Mouse (Mus musculus): ENCODE measurements at regions not wholly inside any gene's neighbourhood (a gene's known extent, or its start where the extent isn't known, plus 50 kb on each side); places are given as distances from the start of the nearest gene placed in this dataset.

GRCm38 (mm10) chr12:26535261-26535890 lies 66.4 kb downstream of the Cmpk2 start:
- no peak for TF ChIP-seq POLR2A (IDR thresholded peaks at IDR 0.05; ENCODE audit: borderline replicate concordance, extremely low read depth, low read depth, low read length)
- no peak for TF ChIP-seq CTCF (IDR thresholded peaks at IDR 0.05; ENCODE audit: insufficient read depth, low read length)

All from lung, adult 2 months (tissue).